Mouse (Mus musculus): Measurements from ENCODE around the gene Mlf2.

- TF ChIP-seq GATA1 (IDR thresholded peaks at IDR 0.05; ENCODE audit: borderline replicate concordance, low read length) (no peak), FLI1 (IDR thresholded peaks at IDR 0.05; ENCODE audit: low read length) (no peak)
Observed at GRCm38 (mm10) chr6:124930231-124930630, 955 bp upstream of the Mlf2 start.
